In the genomic region with DNA sequence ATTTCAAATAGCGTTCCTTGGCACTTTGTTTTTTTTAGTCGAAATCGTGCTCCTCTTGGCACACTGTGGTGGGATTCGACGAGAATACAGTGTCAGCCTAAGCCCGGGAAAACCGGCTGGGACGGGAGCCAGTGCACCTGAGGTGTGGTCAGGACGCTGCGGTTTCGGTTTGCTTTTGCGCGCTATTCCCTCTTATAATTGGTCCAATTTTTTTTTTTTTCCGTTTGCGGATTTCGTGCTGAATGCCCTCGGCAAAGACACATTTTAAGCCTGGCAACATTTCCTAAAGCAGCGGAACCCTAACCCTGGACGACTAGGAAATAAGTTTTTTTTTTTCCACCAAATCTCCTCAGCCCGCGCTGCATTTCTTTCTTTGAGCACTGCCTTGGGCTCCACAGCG, we compare ENCODE assay signal across 8 mouse cellular contexts. TPM values are rescaled to one million over a fixed set of nuclear protein-coding genes. Genes with fewer than 3 reads are reported as not detected.
DNase-seq lines count a peak whose midpoint lies in the region; ATAC-seq lines count a peak whose summit lies in the region.
"Not testable (repeated sequence)": the region's sequence is repeated elsewhere in the genome, so short reads cannot be mapped to it uniquely, and the experiment has no call there.
"Had no signal": no experiment of that assay in that cellular context is flagged by ENCODE, and none has a peak within 500 bp of the region (broad histone marks: within the 10 kb centered on the region; RNA-seq: fewer than 3 reads in every experiment).

No protein-coding gene starts in this region.

- H3K9me3 ChIP-seq in forebrain, embryonic 15.5 days; limb, embryonic 15.5 days: not testable (repeated sequence)

- under 1% methylated on average over 19 of the region's 22 CpGs for WGBS in forebrain, embryonic 15.5 days
- under 1% methylated on average over 21 of the region's 22 CpGs for WGBS in limb, embryonic 15.5 days

- not testable (repeated sequence) for H3K9ac ChIP-seq in forebrain, embryonic 15.5 days (replicated peaks); limb, embryonic 15.5 days

- H3K36me3 ChIP-seq in forebrain, embryonic 15.5 days; limb, embryonic 15.5 days: not testable (repeated sequence)

- intact Hi-C loops in heart, postnatal 10 days (cut with DNase I) = not testable (repeated sequence)

- H3K4me3 ChIP-seq in forebrain, embryonic 15.5 days = peak overlapping the region; percentile 15; the same call in 1 of the 2 replicates
- H3K4me3 ChIP-seq in limb, embryonic 15.5 days = peak overlapping the region; percentile 22

- DNase-seq in cerebellum, postnatal 10 days = peak; percentile 44 to 53
- DNase-seq in heart, postnatal 10 days = peak; percentile 11 to 40
- peak; percentile 5 to 27 for DNase-seq in kidney, adult 8-10 months
- peak; percentile 13 to 24 for DNase-seq in lung, postnatal 4 days
- DNase-seq in retina, embryonic 14.5 days (ENCODE audit: low spot score) = peak; percentile 12

- not testable (repeated sequence) for H3K4me1 ChIP-seq in forebrain, embryonic 15.5 days; limb, embryonic 15.5 days

- not testable (repeated sequence) for H3K27ac ChIP-seq in forebrain, embryonic 15.5 days (replicated peaks); limb, embryonic 15.5 days

- 0 out of 2 replicates have a peak overlapping the region, but pooled peaks have one; percentile 20 for H3K4me2 ChIP-seq in forebrain, embryonic 15.5 days (replicated peaks)
- peak overlapping the region; percentile 29 for H3K4me2 ChIP-seq in limb, embryonic 15.5 days

- ATAC-seq in forebrain, embryonic 15.5 days (replicated peaks) = peak; percentile 21; the same call in 1 of the 2 replicates
- not testable (repeated sequence) for ATAC-seq in limb, embryonic 15.5 days (ENCODE audit: insufficient number of reproducible peaks, low FRiP score, low TSS enrichment, low read depth)

- not testable (repeated sequence) for H3K27me3 ChIP-seq in forebrain, embryonic 15.5 days; limb, embryonic 15.5 days

RNA-seq across cellular contexts. Expression of gene B020031M17Rik, which starts 15.4 kb away (rescaled TPM):
- polyA plus RNA-seq in forebrain, embryonic 15.5 days (2015; fragmentation: Nextera tagmentation; extraction: Ambion mirVana) = not detected in 2 replicates
- not detected for total RNA-seq in heart, postnatal 10 days (2021)
- not detected in 2 replicates for polyA plus RNA-seq in limb, embryonic 15.5 days (2015; fragmentation: Nextera tagmentation; extraction: Ambion mirVana)
- total RNA-seq: layer of hippocampus, adult 18-20 months had no signal

RNA-seq across cellular contexts. Expression of gene Gm21761, which starts 36.9 kb away (rescaled TPM):
- polyA plus RNA-seq in forebrain, embryonic 15.5 days (2015; fragmentation: Nextera tagmentation; extraction: Ambion mirVana) = not detected in 2 replicates
- not detected for total RNA-seq in heart, postnatal 10 days (2021)
- polyA plus RNA-seq in limb, embryonic 15.5 days (2015; fragmentation: Nextera tagmentation; extraction: Ambion mirVana) = not detected in 2 replicates
- total RNA-seq: layer of hippocampus, adult 18-20 months had no signal
